Mouse (Mus musculus): ENCODE data around the gene Ctsh. TPM values are rescaled to one million over a fixed set of nuclear protein-coding genes. Genes with fewer than 3 reads are reported as not detected.

The Ctsh gene
- polyA plus RNA-seq, 1 experiment, result not detected

GRCm38 (mm10) chr9:90047937-90048627 is 5.9 kb upstream of the Ctsh start:
- TF ChIP-seq GATA1 (IDR thresholded peaks at IDR 0.05; ENCODE audit: low read length), result no peak

- TF ChIP-seq GATA1 (IDR thresholded peaks at IDR 0.05; ENCODE audit: low read length), result no peak
These were observed 606 bp downstream of the Ctsh start for GRCm38 (mm10) chr9:90054371-90055145.

- TF ChIP-seq GATA1 (IDR thresholded peaks at IDR 0.05; ENCODE audit: low read length), result no peak
These were observed 1.5 kb downstream of the Ctsh start for GRCm38 (mm10) chr9:90055409-90055808.

GRCm38 (mm10) chr9:90055911-90056310 is 2.0 kb downstream of the Ctsh start:
- TF ChIP-seq GATA1 (IDR thresholded peaks at IDR 0.05; ENCODE audit: low read length), result no peak

GRCm38 (mm10) chr9:90056716-90057115 is 2.8 kb downstream of the Ctsh start:
- TF ChIP-seq GATA1 (IDR thresholded peaks at IDR 0.05; ENCODE audit: low read length), result no peak

GRCm38 (mm10) chr9:90059828-90060573 is 6.0 kb downstream of the Ctsh start:
- no peak for TF ChIP-seq GATA1 (IDR thresholded peaks at IDR 0.05; ENCODE audit: low read length)

GRCm38 (mm10) chr9:90060574-90060875 is 6.6 kb downstream of the Ctsh start:
- TF ChIP-seq GATA1 (IDR thresholded peaks at IDR 0.05; ENCODE audit: low read length), result no peak

- TF ChIP-seq GATA1 (IDR thresholded peaks at IDR 0.05; ENCODE audit: low read length), result no peak
These were observed 13.4 kb downstream of the Ctsh start for GRCm38 (mm10) chr9:90067341-90067740.

GRCm38 (mm10) chr9:90068786-90069185 is 14.8 kb downstream of the Ctsh start:
- TF ChIP-seq GATA1 (IDR thresholded peaks at IDR 0.05; ENCODE audit: low read length), result no peak

GRCm38 (mm10) chr9:90069485-90069884 is 15.5 kb downstream of the Ctsh start:
- no peak for TF ChIP-seq GATA1 (IDR thresholded peaks at IDR 0.05; ENCODE audit: low read length)

GRCm38 (mm10) chr9:90070174-90070573 is 16.2 kb downstream of the Ctsh start:
- TF ChIP-seq GATA1 (IDR thresholded peaks at IDR 0.05; ENCODE audit: low read length), result no peak

GRCm38 (mm10) chr9:90075336-90075735 is 21.4 kb downstream of the Ctsh start:
- TF ChIP-seq GATA1 (IDR thresholded peaks at IDR 0.05; ENCODE audit: low read length), result no peak

GRCm38 (mm10) chr9:90076131-90076530 is 22.2 kb downstream of the Ctsh start:
- no peak for TF ChIP-seq GATA1 (IDR thresholded peaks at IDR 0.05; ENCODE audit: low read length)

- TF ChIP-seq GATA1 (IDR thresholded peaks at IDR 0.05; ENCODE audit: low read length), result no peak
These were observed 23.0 kb downstream of the Ctsh start for GRCm38 (mm10) chr9:90076849-90077461.

- no peak for TF ChIP-seq GATA1 (IDR thresholded peaks at IDR 0.05; ENCODE audit: low read length)
These were observed 29.0 kb downstream of the Ctsh start for GRCm38 (mm10) chr9:90082992-90083391.

- no peak for TF ChIP-seq GATA1 (IDR thresholded peaks at IDR 0.05; ENCODE audit: low read length)
These were observed 30.2 kb downstream of the Ctsh start for GRCm38 (mm10) chr9:90084152-90084551.
